Mouse (Mus musculus) liver, embryonic 18 days (tissue): ENCODE measurements around the gene Pdk3. TPM values are rescaled to one million over a fixed set of nuclear protein-coding genes. Genes with fewer than 3 reads are reported as not detected.

ENCODE experiments used
- polyA plus RNA-seq: library from polyadenylated mRNA; depleted of rRNA; stranded (reverse); fragments of >200 nt; gene quantifications from 2 replicates; pipeline ENCODE4 v1.2.3, GENCODE M21; 2012; rRNA removed

Gene Pdk3
- 7.3 and 8.4 TPM in 2 replicates for polyA plus RNA-seq

DNA sequence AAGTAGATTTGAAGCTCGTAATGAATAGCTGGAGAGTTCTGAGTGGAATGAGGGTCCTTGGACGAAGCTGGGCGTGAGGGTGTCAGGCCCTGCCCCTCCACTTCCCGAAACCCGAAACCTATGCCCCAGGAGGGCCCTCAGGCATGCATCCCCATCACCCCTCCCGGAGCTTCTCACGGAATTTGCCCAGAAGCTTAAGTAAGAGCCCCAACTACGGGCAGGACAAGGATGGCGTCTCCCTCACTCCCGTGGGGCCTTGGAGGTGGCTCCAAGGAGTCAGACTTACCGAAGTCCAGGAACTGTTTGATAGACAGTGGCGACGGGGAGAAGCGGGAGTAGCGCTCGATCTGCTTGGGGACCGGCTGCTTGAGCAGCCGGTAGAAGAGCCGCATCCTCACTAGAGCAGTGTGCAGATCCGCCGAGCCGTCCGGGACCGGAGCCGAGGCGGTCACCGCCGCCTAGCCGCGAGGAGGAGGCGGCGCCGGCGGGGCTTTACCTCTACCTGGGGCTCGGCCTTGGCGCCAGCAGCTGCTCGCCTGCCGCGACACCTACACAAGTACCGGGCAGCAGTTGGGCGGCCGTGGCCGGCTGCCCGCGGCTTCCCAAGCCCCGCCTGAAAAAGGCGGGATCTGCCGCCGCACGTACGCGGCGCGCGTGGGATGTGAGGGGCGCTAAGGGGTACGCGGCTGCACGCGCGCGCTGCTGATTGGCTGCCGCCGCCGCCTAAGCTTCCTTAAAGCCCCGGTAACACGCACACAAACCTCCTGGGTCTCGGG lies at the start of gene Pdk3:
Pdk3 (minus strand) TSS at position 641 of the 776 bp plus-strand sequence.

Other genes starting within 250 kb of the Pdk3 start
- gene Pola1, start 200.0 kb downstream of the Pdk3 start, polyA plus RNA-seq, result 2.8 TPM in 2 replicates
- gene Pcyt1b, start 177.3 kb downstream of the Pdk3 start, polyA plus RNA-seq, result 3.4 and 3.5 TPM in 2 replicates
- gene AU015836, start 136.5 kb upstream of the Pdk3 start, polyA plus RNA-seq, result 1.4 and 2.1 TPM in 2 replicates